13 mouse cellular contexts compared by ENCODE assay signal in genomic region chr13:61665729-61666128, GRCm38 (mm10).
DNase-seq lines count a peak whose midpoint lies in the region; ATAC-seq and TF ChIP-seq lines count a peak whose summit lies in the region.
"Had no signal": no experiment of that assay in that cellular context is flagged by ENCODE, and none has a peak within 500 bp of the region (broad histone marks: within the 10 kb centered on the region; RNA-seq: fewer than 3 reads in every experiment).

No protein-coding gene starts in this region.

- H3K9ac ChIP-seq in heart, embryonic 11.5 days (ENCODE audit: low read depth, low read length): no peak overlapping the region
- no peak overlapping the region for H3K9ac ChIP-seq in liver, embryonic 12.5 days
- no peak overlapping the region for H3K9ac ChIP-seq in hindbrain, embryonic 14.5 days
- H3K9ac ChIP-seq in neural tube, embryonic 13.5 days: no peak overlapping the region
- no peak overlapping the region for H3K9ac ChIP-seq in midbrain, embryonic 15.5 days
- H3K9ac ChIP-seq: forebrain, embryonic 12.5 days; liver, embryonic 14.5 days had no signal

- H3K9me3 ChIP-seq in heart, embryonic 11.5 days (replicated peaks; ENCODE audit: control insufficient read depth, low read length): no peaks in the 10 kb centered on the region
- H3K9me3 ChIP-seq in liver, embryonic 12.5 days (replicated peaks): 0 out of 2 replicates have a peak, but pooled peaks cover 2% of the 10 kb centered on the region
- peaks cover 24% of the 10 kb centered on the region; the same call in 1 of the 2 replicates for H3K9me3 ChIP-seq in hindbrain, embryonic 14.5 days (ENCODE audit: control insufficient read depth, low read length)
- H3K9me3 ChIP-seq in neural tube, embryonic 13.5 days: 0 out of 2 replicates have a peak, but pooled peaks cover 15% of the 10 kb centered on the region
- peaks cover 7% of the 10 kb centered on the region for H3K9me3 ChIP-seq in midbrain, embryonic 15.5 days

- 3% methylated on average over 46 of the region's 46 CpGs for WGBS in heart, embryonic 11.5 days (ENCODE audit: insufficient replicate concordance)
- 7% methylated on average over 46 of the region's 46 CpGs for WGBS in liver, embryonic 12.5 days (ENCODE audit: insufficient replicate concordance)
- WGBS in hindbrain, embryonic 14.5 days: 12% methylated on average over 46 of the region's 46 CpGs
- 8% methylated on average over 46 of the region's 46 CpGs for WGBS in neural tube, embryonic 13.5 days
- WGBS in midbrain, embryonic 15.5 days: 18% methylated on average over 39 of the region's 46 CpGs

- peak overlapping the region; percentile 26 for H3K4me3 ChIP-seq in heart, embryonic 11.5 days (ENCODE audit: low read depth, low read length)
- peak overlapping the region; percentile 13; the same call in 1 of the 2 replicates for H3K4me3 ChIP-seq in liver, embryonic 12.5 days
- no peak overlapping the region for H3K4me3 ChIP-seq in hindbrain, embryonic 14.5 days (replicated peaks; ENCODE audit: low read length)
- 0 out of 2 replicates have a peak overlapping the region, but pooled peaks have one; percentile 8 for H3K4me3 ChIP-seq in neural tube, embryonic 13.5 days
- H3K4me3 ChIP-seq in midbrain, embryonic 15.5 days: no peak overlapping the region
- no peak overlapping the region for H3K4me3 ChIP-seq in gastrocnemius, adult 2 months
- H3K4me3 ChIP-seq: forebrain, embryonic 12.5 days had no signal

- ATAC-seq in heart, embryonic 11.5 days (replicated peaks; ENCODE audit: insufficient number of reproducible peaks, low FRiP score, low TSS enrichment): no peak
- no peak for ATAC-seq in liver, embryonic 12.5 days
- no peak for ATAC-seq in hindbrain, embryonic 14.5 days (ENCODE audit: low FRiP score)
- no peak for ATAC-seq in neural tube, embryonic 13.5 days (ENCODE audit: low read depth)
- no peak for ATAC-seq in midbrain, embryonic 15.5 days (replicated peaks)

- intact Hi-C loops in gastrocnemius, adult 2 months (cut with DNase I): no loop called here

- no peaks in the 10 kb centered on the region for H3K36me3 ChIP-seq in heart, embryonic 11.5 days (ENCODE audit: control insufficient read depth, insufficient read depth, low read length)
- H3K36me3 ChIP-seq in liver, embryonic 12.5 days: no peaks in the 10 kb centered on the region
- no peaks in the 10 kb centered on the region for H3K36me3 ChIP-seq in hindbrain, embryonic 14.5 days (replicated peaks; ENCODE audit: control insufficient read depth, insufficient read depth)
- H3K36me3 ChIP-seq in neural tube, embryonic 13.5 days: no peaks in the 10 kb centered on the region
- no peaks in the 10 kb centered on the region for H3K36me3 ChIP-seq in midbrain, embryonic 15.5 days (replicated peaks)
- H3K36me3 ChIP-seq: forebrain, embryonic 12.5 days had no signal

- peak overlapping the region; percentile 54 for H3K4me2 ChIP-seq in heart, embryonic 11.5 days
- H3K4me2 ChIP-seq in liver, embryonic 12.5 days: peak overlapping the region; percentile 41
- H3K4me2 ChIP-seq in hindbrain, embryonic 14.5 days (replicated peaks): 0 out of 2 replicates have a peak overlapping the region, but pooled peaks have one; percentile 10
- H3K4me2 ChIP-seq in neural tube, embryonic 13.5 days: peak overlapping the region; percentile 39; the same call in 1 of the 2 replicates
- H3K4me2 ChIP-seq in midbrain, embryonic 15.5 days: no peak overlapping the region
- H3K4me2 ChIP-seq: forebrain, embryonic 12.5 days had no signal

- no peak overlapping the region for H3K27ac ChIP-seq in heart, embryonic 11.5 days (ENCODE audit: low read depth, low read length)
- H3K27ac ChIP-seq in liver, embryonic 12.5 days: no peak overlapping the region
- no peak overlapping the region for H3K27ac ChIP-seq in hindbrain, embryonic 14.5 days
- no peak overlapping the region for H3K27ac ChIP-seq in neural tube, embryonic 13.5 days (replicated peaks)
- no peak overlapping the region for H3K27ac ChIP-seq in midbrain, embryonic 15.5 days
- no peak overlapping the region for H3K27ac ChIP-seq in gastrocnemius, adult 2 months
- H3K27ac ChIP-seq: forebrain, embryonic 12.5 days; liver, embryonic 14.5 days had no signal

- H3K4me1 ChIP-seq in heart, embryonic 11.5 days (ENCODE audit: control insufficient read depth, insufficient read depth, low read length): no peaks in the 10 kb centered on the region
- H3K4me1 ChIP-seq in liver, embryonic 12.5 days: no peaks in the 10 kb centered on the region
- no peaks in the 10 kb centered on the region for H3K4me1 ChIP-seq in hindbrain, embryonic 14.5 days (replicated peaks; ENCODE audit: control insufficient read depth, insufficient read depth, low read length)
- no peaks in the 10 kb centered on the region for H3K4me1 ChIP-seq in neural tube, embryonic 13.5 days (replicated peaks)
- H3K4me1 ChIP-seq in midbrain, embryonic 15.5 days: no peaks in the 10 kb centered on the region
- H3K4me1 ChIP-seq: forebrain, embryonic 12.5 days had no signal

- TF ChIP-seq CTCF in gastrocnemius, adult 2 months (IDR thresholded peaks at IDR 0.05): no peak

- no peaks in the 10 kb centered on the region for H3K27me3 ChIP-seq in heart, embryonic 11.5 days (ENCODE audit: control insufficient read depth, insufficient read depth, low read length)
- peaks cover 6% of the 10 kb centered on the region; the same call in 1 of the 2 replicates for H3K27me3 ChIP-seq in liver, embryonic 12.5 days (replicated peaks)
- no peaks in the 10 kb centered on the region for H3K27me3 ChIP-seq in hindbrain, embryonic 14.5 days (ENCODE audit: control insufficient read depth, insufficient read depth, low read length)
- H3K27me3 ChIP-seq in neural tube, embryonic 13.5 days: no peaks in the 10 kb centered on the region
- H3K27me3 ChIP-seq in midbrain, embryonic 15.5 days (replicated peaks): no peaks in the 10 kb centered on the region
- H3K27me3 ChIP-seq: forebrain, embryonic 12.5 days had no signal

- DNase-seq in heart, adult 9 months (ENCODE audit: low spot score in 2 of 2): no peak
- DNase-seq in liver: no peak
- DNase-seq in hindbrain, embryonic 14.5 days (ENCODE audit: low spot score): no peak
- no peak for DNase-seq in gastrocnemius, adult 2 months
- DNase-seq: cerebellum, postnatal 36 days; heart, postnatal 4 days; midbrain, embryonic 14.5 days had no signal

Comparison
In these comparisons a context has a peak if more than half of its experiments do, and no peak if none do; other contexts are left out.
1. H3K4me3 ChIP-seq: peak in heart, embryonic 11.5 days (single experiment), liver, embryonic 12.5 days (single experiment) and neural tube, embryonic 13.5 days (single experiment); none in hindbrain, embryonic 14.5 days (single experiment), midbrain, embryonic 15.5 days (single experiment) and gastrocnemius, adult 2 months (single experiment).